Mouse (Mus musculus): ENCODE measurements around the gene Maml2. TPM values are rescaled to one million over a fixed set of nuclear protein-coding genes. Genes with fewer than 3 reads are reported as not detected.

Gene Maml2
- polyA plus RNA-seq, 1 experiment from 2014 or later = 5.0 TPM

DNA sequence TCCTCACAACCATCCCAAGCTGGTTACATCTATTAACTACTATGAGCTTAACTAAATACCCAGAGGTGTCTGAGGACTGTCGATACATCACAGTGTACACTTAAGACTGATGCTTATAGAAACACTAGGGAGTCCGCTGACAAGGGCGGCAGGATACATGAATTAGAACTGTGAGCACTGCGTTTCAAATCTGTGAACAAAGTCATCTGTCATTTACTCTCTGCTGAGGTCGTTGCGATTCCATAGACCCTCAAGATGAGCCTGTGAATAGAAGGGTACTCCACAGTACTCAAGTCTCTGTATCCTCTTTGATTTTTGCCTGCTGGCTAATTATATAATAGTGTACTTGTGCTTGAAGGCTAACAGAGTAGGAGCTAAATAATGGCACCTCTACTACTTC is 143.2 kb downstream of the Maml2 start:
- ATAC-seq = no peak
- H3K27ac ChIP-seq (ENCODE audit: low read length) = no peak overlapping the region
- H3K4me1 ChIP-seq (ENCODE audit: control insufficient read depth, insufficient read depth, low read length) = 0 out of 2 replicates have a peak, but pooled peaks cover 5% of the 10 kb centered on the region
- H3K9me3 ChIP-seq (ENCODE audit: control insufficient read depth, low read length) = no peaks in the 10 kb centered on the region
- H3K27me3 ChIP-seq (replicated peaks; ENCODE audit: control insufficient read depth, insufficient read depth, low read length) = no peaks in the 10 kb centered on the region
- no peak overlapping the region for H3K9ac ChIP-seq (ENCODE audit: low read depth, low read length)
- no peak overlapping the region for H3K4me2 ChIP-seq (ENCODE audit: low read depth, low read length)
- H3K36me3 ChIP-seq (ENCODE audit: control insufficient read depth, insufficient read depth, low read length) = no peaks in the 10 kb centered on the region
- H3K4me3 ChIP-seq (ENCODE audit: low read length) = no peak overlapping the region
- 81% methylated on average over 6 of the region's 6 CpGs for WGBS

DNA sequence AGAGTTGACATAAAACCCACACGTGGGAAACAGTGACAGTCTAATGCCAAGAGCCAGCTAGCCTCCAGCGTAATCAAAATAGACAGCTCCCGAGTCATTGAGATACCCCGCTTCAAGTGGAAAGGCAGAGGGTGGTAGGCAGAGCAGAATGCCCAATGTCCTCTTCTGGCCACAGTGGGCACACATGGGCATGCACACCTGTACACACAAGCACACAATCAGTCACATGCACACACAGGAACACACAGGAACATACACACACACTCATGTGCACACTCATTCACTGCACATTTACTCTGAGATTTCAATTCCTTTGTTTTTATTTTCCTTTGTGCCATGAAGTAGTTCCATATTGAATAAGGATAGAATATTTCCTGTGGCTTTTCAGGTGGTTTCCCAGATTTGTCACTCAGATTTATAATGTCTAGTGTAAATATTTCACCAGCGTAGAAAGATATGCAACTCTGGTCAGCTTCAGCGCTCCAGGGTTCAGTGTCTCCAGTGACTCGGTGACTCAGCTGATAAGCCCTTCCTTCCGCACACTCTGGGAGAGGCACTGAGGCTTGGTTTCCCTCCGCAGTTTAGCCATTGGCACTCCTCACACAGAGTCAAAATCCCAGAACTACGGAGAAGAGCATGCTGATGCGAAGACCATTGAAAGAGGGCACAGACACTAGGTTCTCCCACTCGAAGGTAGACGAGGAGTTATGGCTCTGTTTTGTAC is 144.4 kb downstream of the Maml2 start:
- Histone ChIP-seq H3K36me3 (ENCODE audit: control insufficient read depth, insufficient read depth, low read length) (no peaks in the 10 kb centered on the region), H3K4me2 (ENCODE audit: low read depth, low read length) (0 out of 2 replicates have a peak overlapping the region, but pooled peaks have one; percentile 9), H3K27ac (ENCODE audit: low read length) (no peak overlapping the region), H3K9me3 (ENCODE audit: control insufficient read depth, low read length) (no peaks in the 10 kb centered on the region), H3K4me3 (ENCODE audit: low read length) (no peak overlapping the region), H3K9ac (ENCODE audit: low read depth, low read length) (no peak overlapping the region), H3K4me1 (ENCODE audit: control insufficient read depth, insufficient read depth, low read length) (0 out of 2 replicates have a peak, but pooled peaks cover 5% of the 10 kb centered on the region), H3K27me3 (replicated peaks; ENCODE audit: control insufficient read depth, insufficient read depth, low read length) (no peaks in the 10 kb centered on the region)
- ATAC-seq = peak; percentile 93
- 60% methylated on average over 13 of the region's 13 CpGs for WGBS

DNA sequence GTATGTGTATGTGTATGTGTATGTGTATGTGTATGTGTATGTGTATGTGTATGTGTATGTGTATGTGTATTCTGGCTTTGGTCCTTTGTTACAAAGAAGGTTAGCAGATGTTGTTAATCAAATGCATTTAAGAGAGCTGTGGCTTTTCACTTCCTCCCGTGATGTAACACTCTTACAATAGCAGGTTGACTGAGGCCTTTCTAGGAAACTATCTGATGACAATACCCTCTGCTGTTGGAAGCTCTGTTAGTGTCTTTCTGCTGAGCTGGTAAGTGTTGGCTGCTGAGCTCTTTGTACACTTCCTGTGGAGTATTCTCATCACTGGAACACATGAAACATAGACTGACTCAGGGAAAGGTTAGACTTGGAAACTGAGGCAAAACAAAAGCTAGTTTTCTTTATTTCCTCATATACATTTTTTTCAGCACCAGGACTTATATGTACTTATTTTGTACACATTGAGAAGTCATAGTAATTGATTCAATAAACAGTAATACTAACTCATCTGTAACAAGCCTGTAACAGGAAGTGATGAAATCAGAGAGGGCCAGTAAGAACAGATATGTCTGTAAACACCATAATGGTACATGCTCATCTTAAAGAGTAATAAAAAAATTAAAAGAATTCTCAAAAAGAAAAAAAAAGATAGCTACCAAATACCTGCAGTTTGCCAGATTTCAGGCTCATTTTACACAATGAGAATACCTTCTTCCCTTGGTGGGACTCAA is 145.9 kb downstream of the Maml2 start:
- no peak overlapping the region for H3K27ac ChIP-seq (ENCODE audit: low read length)
- H3K4me1 ChIP-seq (ENCODE audit: control insufficient read depth, insufficient read depth, low read length) = 0 out of 2 replicates have a peak, but pooled peaks cover 5% of the 10 kb centered on the region
- no peak overlapping the region for H3K9ac ChIP-seq (ENCODE audit: low read depth, low read length)
- H3K27me3 ChIP-seq (replicated peaks; ENCODE audit: control insufficient read depth, insufficient read depth, low read length) = no peaks in the 10 kb centered on the region
- H3K9me3 ChIP-seq (ENCODE audit: control insufficient read depth, low read length) = no peaks in the 10 kb centered on the region
- ATAC-seq = no peak
- H3K4me3 ChIP-seq (ENCODE audit: low read length) = no peak overlapping the region
- WGBS = 62% methylated on average over 1 of the region's 1 CpGs
- H3K4me2 ChIP-seq (ENCODE audit: low read depth, low read length) = no peak overlapping the region
- H3K36me3 ChIP-seq (ENCODE audit: control insufficient read depth, insufficient read depth, low read length) = no peaks in the 10 kb centered on the region

DNA sequence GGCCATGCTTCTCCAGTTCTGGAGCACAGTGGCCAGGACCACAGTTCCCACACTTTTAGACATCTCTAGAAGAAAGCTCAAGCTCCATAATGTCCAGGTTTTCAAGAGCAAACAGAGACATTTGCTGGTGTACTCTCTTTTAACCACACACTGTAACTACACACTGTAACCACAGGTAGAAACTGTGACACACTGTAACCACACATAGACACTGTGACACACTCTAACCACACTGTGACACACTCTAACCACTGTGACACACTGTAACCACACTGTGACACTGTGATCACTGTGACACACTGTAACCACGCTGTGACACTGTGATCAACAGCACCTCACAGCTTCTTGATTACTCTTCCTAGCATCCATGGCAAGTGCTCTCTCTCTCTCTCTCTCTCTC is 148.5 kb downstream of the Maml2 start:
- 0 out of 2 replicates have a peak, but pooled peaks cover 5% of the 10 kb centered on the region for H3K4me1 ChIP-seq (ENCODE audit: control insufficient read depth, insufficient read depth, low read length)
- 83% methylated on average over 1 of the region's 1 CpGs for WGBS
- H3K27ac ChIP-seq (ENCODE audit: low read length) = no peak overlapping the region
- H3K9me3 ChIP-seq (ENCODE audit: control insufficient read depth, low read length) = no peaks in the 10 kb centered on the region
- no peak for ATAC-seq
- no peaks in the 10 kb centered on the region for H3K27me3 ChIP-seq (replicated peaks; ENCODE audit: control insufficient read depth, insufficient read depth, low read length)
- H3K36me3 ChIP-seq (ENCODE audit: control insufficient read depth, insufficient read depth, low read length) = no peaks in the 10 kb centered on the region
- H3K9ac ChIP-seq (ENCODE audit: low read depth, low read length) = no peak overlapping the region
- no peak overlapping the region for H3K4me3 ChIP-seq (ENCODE audit: low read length)
- H3K4me2 ChIP-seq (ENCODE audit: low read depth, low read length) = no peak overlapping the region

DNA sequence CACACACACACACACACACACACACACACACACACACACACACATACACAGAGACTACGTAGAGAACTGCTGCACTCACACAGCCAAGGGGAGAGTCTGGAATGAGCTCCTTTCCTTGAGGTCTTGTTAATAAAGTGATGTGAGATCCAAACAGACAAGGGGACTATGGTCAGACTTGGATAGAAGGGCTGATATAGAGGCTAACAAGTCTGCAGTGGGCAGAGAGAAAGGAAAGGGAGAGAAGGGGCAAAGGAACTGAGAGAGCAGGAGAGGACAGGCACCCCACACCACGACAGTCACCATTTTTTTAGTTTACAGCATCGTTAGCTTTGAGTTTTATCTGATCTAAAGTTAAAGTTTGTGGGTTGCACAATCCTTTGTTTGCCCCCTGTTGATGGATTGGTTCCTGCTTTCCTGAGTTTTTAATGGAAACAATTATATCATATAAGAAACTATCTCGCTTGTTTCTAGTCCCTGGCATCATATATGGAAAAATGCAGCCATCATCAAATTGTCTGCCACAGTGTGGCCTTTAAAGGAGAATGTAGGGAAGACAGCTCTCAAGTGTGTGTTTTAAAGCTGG is 149.0 kb downstream of the Maml2 start, which contains the start of gene Gm17571:
Gene Gm17571 (minus strand): TSS at position 51 of the 583 bp plus-strand sequence.
- WGBS = 50% methylated on average over 4 of the region's 4 CpGs
- ATAC-seq = no peak
- H3K27ac ChIP-seq (ENCODE audit: low read length) = no peak within 1 kb of the TSS

DNA sequence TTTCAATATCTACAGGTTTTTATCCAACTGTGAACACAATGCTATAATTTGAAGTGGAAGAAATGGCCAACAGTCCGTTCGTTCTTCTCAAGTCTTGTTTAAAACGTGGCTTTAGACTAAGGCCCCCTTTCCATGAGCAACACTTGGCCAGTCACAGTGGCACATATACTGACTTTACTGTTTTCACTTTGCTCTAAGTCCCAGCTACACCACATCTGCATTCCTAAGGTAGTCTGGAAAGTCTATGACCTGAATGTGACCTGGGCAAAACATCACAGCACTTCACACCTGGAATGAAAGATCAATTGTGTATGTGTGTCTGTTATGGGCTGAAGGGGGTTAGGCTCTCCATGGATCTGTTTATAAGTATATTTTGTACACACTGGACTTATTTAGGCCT is 151.0 kb downstream of the Maml2 start:
- Histone ChIP-seq H3K4me2 (ENCODE audit: low read depth, low read length) (no peak overlapping the region), H3K4me1 (ENCODE audit: control insufficient read depth, insufficient read depth, low read length) (no peaks in the 10 kb centered on the region), H3K9me3 (ENCODE audit: control insufficient read depth, low read length) (no peaks in the 10 kb centered on the region), H3K27ac (ENCODE audit: low read length) (no peak overlapping the region), H3K36me3 (ENCODE audit: control insufficient read depth, insufficient read depth, low read length) (no peaks in the 10 kb centered on the region), H3K27me3 (replicated peaks; ENCODE audit: control insufficient read depth, insufficient read depth, low read length) (no peaks in the 10 kb centered on the region), H3K9ac (ENCODE audit: low read depth, low read length) (no peak overlapping the region), H3K4me3 (ENCODE audit: low read length) (no peak overlapping the region)
- no peak for ATAC-seq
- 82% methylated on average over 3 of the region's 3 CpGs for WGBS

More for the DNA sequence above, 149.0 kb downstream of the Maml2 start, which contains the start of gene Gm17571:
- H3K4me2 ChIP-seq (ENCODE audit: low read depth, low read length) = no peak within 1 kb of the TSS
- no peaks in the 10 kb centered on the region for H3K27me3 ChIP-seq (replicated peaks; ENCODE audit: control insufficient read depth, insufficient read depth, low read length)
- no peaks in the 10 kb centered on the region for H3K36me3 ChIP-seq (ENCODE audit: control insufficient read depth, insufficient read depth, low read length)
- no peak within 1 kb of the TSS for H3K9ac ChIP-seq (ENCODE audit: low read depth, low read length)
- no peak within 1 kb of the TSS for H3K4me3 ChIP-seq (ENCODE audit: low read length)
- 0 out of 2 replicates have a peak, but pooled peaks cover 5% of the 10 kb centered on the region for H3K4me1 ChIP-seq (ENCODE audit: control insufficient read depth, insufficient read depth, low read length)
- H3K9me3 ChIP-seq (ENCODE audit: control insufficient read depth, low read length) = no peaks in the 10 kb centered on the region

DNA sequence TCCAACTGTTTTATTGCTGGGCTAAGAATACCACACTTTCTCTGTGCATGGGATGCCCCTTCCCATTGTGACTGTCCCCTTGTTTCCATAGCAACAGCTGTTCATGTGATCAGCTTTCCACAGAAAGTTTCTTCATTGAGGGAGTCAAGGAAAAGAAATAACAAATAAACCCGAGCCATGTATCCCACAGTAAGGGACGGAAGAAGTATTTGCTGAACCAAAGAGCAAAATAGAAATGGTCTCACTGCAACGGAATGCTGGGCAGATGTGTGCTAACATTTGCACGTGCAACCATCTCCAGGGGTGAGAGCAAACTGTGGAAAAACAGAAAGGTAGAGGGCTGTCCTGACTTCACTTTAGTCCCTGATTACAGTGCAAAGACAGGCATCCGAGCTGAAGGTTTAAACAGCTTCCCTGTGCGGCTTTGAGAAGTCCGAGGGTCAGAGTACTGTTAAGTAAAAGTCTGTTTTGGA is 156.9 kb downstream of the Maml2 start:
- no peaks in the 10 kb centered on the region for H3K36me3 ChIP-seq (ENCODE audit: control insufficient read depth, insufficient read depth, low read length)
- H3K4me2 ChIP-seq (ENCODE audit: low read depth, low read length) = no peak overlapping the region
- 0 out of 2 replicates have a peak, but pooled peaks have one; percentile 31 for ATAC-seq
- no peak overlapping the region for H3K4me3 ChIP-seq (ENCODE audit: low read length)
- no peaks in the 10 kb centered on the region for H3K27me3 ChIP-seq (replicated peaks; ENCODE audit: control insufficient read depth, insufficient read depth, low read length)
- WGBS = 23% methylated on average over 7 of the region's 7 CpGs
- no peak overlapping the region for H3K27ac ChIP-seq (ENCODE audit: low read length)
- 0 out of 2 replicates have a peak, but pooled peaks cover 6% of the 10 kb centered on the region for H3K4me1 ChIP-seq (ENCODE audit: control insufficient read depth, insufficient read depth, low read length)
- no peak overlapping the region for H3K9ac ChIP-seq (ENCODE audit: low read depth, low read length)
- no peaks in the 10 kb centered on the region for H3K9me3 ChIP-seq (ENCODE audit: control insufficient read depth, low read length)

DNA sequence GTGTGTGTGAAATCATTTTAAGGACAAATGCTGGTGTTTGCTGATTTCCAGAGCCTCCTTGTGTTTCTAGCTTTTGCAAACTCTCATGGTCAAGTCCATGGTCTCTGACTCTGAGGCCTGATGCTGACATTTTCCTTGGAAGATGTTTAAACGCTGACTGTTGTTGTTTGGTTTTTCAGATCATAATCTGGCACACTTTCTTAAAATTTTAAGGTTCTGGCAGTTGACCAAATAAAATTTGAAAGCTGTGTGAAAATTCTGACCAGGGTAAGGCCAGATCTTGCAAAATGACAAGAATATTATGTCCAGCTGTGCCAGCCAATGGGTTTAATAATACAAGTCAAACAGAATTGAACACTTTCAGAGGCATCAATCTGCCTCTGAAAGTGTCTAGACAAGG is 157.5 kb downstream of the Maml2 start:
- 47% methylated on average over 1 of the region's 1 CpGs for WGBS
- ATAC-seq = no peak

DNA sequence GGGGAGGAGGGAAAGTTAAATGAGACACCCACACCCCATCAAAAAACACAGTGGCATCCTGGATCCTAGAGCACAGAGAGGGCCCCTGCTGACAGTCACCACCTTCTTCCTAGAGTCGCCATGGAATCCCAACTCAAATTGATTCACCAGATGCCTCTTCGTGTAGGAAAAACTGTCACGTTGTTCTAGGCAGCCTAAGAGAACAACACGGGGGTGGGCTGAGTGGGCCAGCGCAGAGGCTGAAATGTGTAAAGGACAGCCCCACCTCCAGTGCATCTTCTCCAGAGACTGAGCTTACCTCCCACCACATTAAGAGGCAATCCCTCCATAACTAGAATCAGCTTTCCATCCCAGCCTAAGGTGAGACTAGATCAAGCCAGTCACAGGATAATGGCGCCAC is 160.0 kb downstream of the Maml2 start:
- Histone ChIP-seq H3K4me3 (ENCODE audit: low read length) (no peak overlapping the region), H3K27me3 (replicated peaks; ENCODE audit: control insufficient read depth, insufficient read depth, low read length) (no peaks in the 10 kb centered on the region), H3K9ac (ENCODE audit: low read depth, low read length) (no peak overlapping the region), H3K4me2 (ENCODE audit: low read depth, low read length) (no peak overlapping the region), H3K9me3 (ENCODE audit: control insufficient read depth, low read length) (no peaks in the 10 kb centered on the region), H3K36me3 (ENCODE audit: control insufficient read depth, insufficient read depth, low read length) (no peaks in the 10 kb centered on the region), H3K27ac (ENCODE audit: low read length) (no peak overlapping the region), H3K4me1 (ENCODE audit: control insufficient read depth, insufficient read depth, low read length) (0 out of 2 replicates have a peak, but pooled peaks cover 6% of the 10 kb centered on the region)
- WGBS = 80% methylated on average over 6 of the region's 6 CpGs
- no peak for ATAC-seq

More for the DNA sequence above, 157.5 kb downstream of the Maml2 start:
- no peak overlapping the region for H3K4me3 ChIP-seq (ENCODE audit: low read length)
- H3K27me3 ChIP-seq (replicated peaks; ENCODE audit: control insufficient read depth, insufficient read depth, low read length) = no peaks in the 10 kb centered on the region
- H3K9me3 ChIP-seq (ENCODE audit: control insufficient read depth, low read length) = no peaks in the 10 kb centered on the region
- 0 out of 2 replicates have a peak, but pooled peaks cover 6% of the 10 kb centered on the region for H3K4me1 ChIP-seq (ENCODE audit: control insufficient read depth, insufficient read depth, low read length)
- no peak overlapping the region for H3K27ac ChIP-seq (ENCODE audit: low read length)
- H3K9ac ChIP-seq (ENCODE audit: low read depth, low read length) = no peak overlapping the region
- no peak overlapping the region for H3K4me2 ChIP-seq (ENCODE audit: low read depth, low read length)
- H3K36me3 ChIP-seq (ENCODE audit: control insufficient read depth, insufficient read depth, low read length) = no peaks in the 10 kb centered on the region

Measured in intestine, embryonic 16.5 days (tissue).